Mouse (Mus musculus) kidney, adult 10 weeks (tissue): ENCODE measurements around the gene Gm973. TPM values are rescaled to one million over a fixed set of nuclear protein-coding genes. Genes with fewer than 3 reads are reported as not detected.

Experiments
- polyA plus RNA-seq: library from polyadenylated mRNA; stranded (reverse); fragments of 350-450 nt; fragmentation: Illumina TruSeq; extraction: RNeasy Lipid Tissue Mini Kit (QIAGEN cat#74804); gene quantifications from one replicate; pipeline ENCODE4 v1.2.3, GENCODE M21; 2014; ENCODE audit warnings: low read depth, low replicate concordance

Gm973 gene
- 1.9 TPM for polyA plus RNA-seq

GRCm38 (mm10) chr1:59516026-59516917 lies at the start of gene Gm973:
Gene Gm973 (plus strand): TSS chr1:59516264.

GRCm38 (mm10) chr1:59482331-59482695 lies 33.8 kb upstream of the Gm973 start, which contains the start of gene Fzd7:
Gene Fzd7 (plus strand): TSS chr1:59482424.

GRCm38 (mm10) chr1:59670641-59671168 lies 154.6 kb downstream of the Gm973 start, which contains the start of gene Sumo1:
Gene Sumo1 (minus strand): TSS chr1:59670834.

GRCm38 (mm10) chr1:59684819-59685755 lies 169.0 kb downstream of the Gm973 start, which contains the start of gene Nop58:
Gene Nop58 (plus strand): TSS chr1:59684971.

Other genes with a start within 250 kb of the Gm973 start
- 19.1 TPM for gene Fzd7, start 33.8 kb upstream of the Gm973 start, polyA plus RNA-seq
- gene Sumo1, start 154.6 kb downstream of the Gm973 start, polyA plus RNA-seq, result 372 TPM
- gene Nop58, start 168.7 kb downstream of the Gm973 start, polyA plus RNA-seq, result 210 TPM
- gene Bmpr2, start 247.1 kb downstream of the Gm973 start, polyA plus RNA-seq, result 59.3 TPM